Mouse (Mus musculus) bone marrow macrophage, adult 2 months (primary cell): ENCODE results near the gene Rnase11. TPM values are rescaled to one million over a fixed set of nuclear protein-coding genes. Genes with fewer than 3 reads are reported as not detected.
"Not testable (repeated sequence)": the region's sequence is repeated elsewhere in the genome, so short reads cannot be mapped to it uniquely, and the experiment has no call there.

ENCODE experiments used
- H3K27ac ChIP-seq: 2 replicates; pipeline ENCODE4 v1.5.1; 2012; ENCODE audit warnings: low read depth, low read length; ENCODE audit not compliant: insufficient read depth
- H3K4me1 ChIP-seq: 2 replicates; pipeline ENCODE4 v1.6.1; 2012; ENCODE audit warnings: low read length; ENCODE audit not compliant: control insufficient read depth, insufficient read depth
- H3K4me3 ChIP-seq: 2 replicates; pipeline ENCODE4 v1.5.1; 2012; ENCODE audit warnings: mild to moderate bottlenecking, low read length, moderate library complexity; ENCODE audit not compliant: insufficient read depth
- CTCF ChIP-seq: IDR thresholded peaks from 2 replicates; pipeline ENCODE4 v1.5.1; 2012; ENCODE audit warnings: low read depth, mild to moderate bottlenecking, low read length, moderate library complexity
- POLR2A ChIP-seq: IDR thresholded peaks from 2 replicates; pipeline ENCODE4 v1.6.1; 2012; ENCODE audit warnings: mild to moderate bottlenecking, low read depth, low read length, borderline replicate concordance
- polyA plus RNA-seq: library from polyadenylated mRNA; stranded (reverse); fragments of >200 nt; gene quantifications from 2 replicates; pipeline ENCODE4 v1.2.4, GENCODE M21; 2012; ENCODE audit not compliant: missing spikeins, insufficient read depth, insufficient read length

Gene Rnase11
- polyA plus RNA-seq, 1 experiment = not detected

- Histone ChIP-seq H3K4me3 (no peak overlapping the region), H3K4me1 (peaks cover 10% of the 10 kb centered on the region), H3K27ac (no peak overlapping the region)
- TF ChIP-seq POLR2A (no peak), CTCF (no peak)
These were observed 2.1 kb downstream of the Rnase11 start for GRCm38 (mm10) chr14:51047846-51048245.

GRCm38 (mm10) chr14:51041769-51042168 lies 8.2 kb downstream of the Rnase11 start, which contains the start of gene Rnase9:
Gene Rnase9, minus strand, starts transcription at chr14:51041869.
- Histone ChIP-seq H3K4me1 (peaks cover 6% of the 10 kb centered on the region), H3K27ac (no peak within 1 kb of the TSS), H3K4me3 (no peak within 1 kb of the TSS)
- TF ChIP-seq POLR2A = no peak
- TF ChIP-seq CTCF = no peak

GRCm38 (mm10) chr14:51036214-51036613 lies 13.7 kb downstream of the Rnase11 start:
- TF ChIP-seq CTCF (no peak), POLR2A (no peak)
- Histone ChIP-seq H3K4me1 (peaks cover 6% of the 10 kb centered on the region), H3K27ac (no peak overlapping the region), H3K4me3 (no peak overlapping the region)

- Histone ChIP-seq H3K4me1 (peaks cover 6% of the 10 kb centered on the region), H3K4me3 (no peak overlapping the region), H3K27ac (no peak overlapping the region)
- TF ChIP-seq POLR2A = no peak
- TF ChIP-seq CTCF = no peak
These were observed 14.8 kb downstream of the Rnase11 start for GRCm38 (mm10) chr14:51035206-51035605.

GRCm38 (mm10) chr14:51027387-51028155 lies 22.4 kb downstream of the Rnase11 start:
- Histone ChIP-seq H3K27ac (no peak overlapping the region), H3K4me3 (no peak overlapping the region), H3K4me1 (no peaks in the 10 kb centered on the region)
- TF ChIP-seq POLR2A = no peak
- no peak for TF ChIP-seq CTCF

- no peak overlapping the region for H3K4me3 ChIP-seq
- H3K4me1 ChIP-seq = no peaks in the 10 kb centered on the region
- TF ChIP-seq POLR2A = no peak
- TF ChIP-seq CTCF = no peak
- H3K27ac ChIP-seq = no peak overlapping the region
These were observed 23.4 kb downstream of the Rnase11 start for GRCm38 (mm10) chr14:51026391-51027133.

GRCm38 (mm10) chr14:51024820-51025219 lies 25.1 kb downstream of the Rnase11 start:
- no peaks in the 10 kb centered on the region for H3K4me1 ChIP-seq
- H3K4me3 ChIP-seq = no peak overlapping the region
- H3K27ac ChIP-seq = no peak overlapping the region
- TF ChIP-seq CTCF (no peak), POLR2A (no peak)

- TF ChIP-seq CTCF (no peak), POLR2A (no peak)
These were observed 26.5 kb downstream of the Rnase11 start for GRCm38 (mm10) chr14:51023457-51023856.

GRCm38 (mm10) chr14:51017256-51017655 lies 32.7 kb downstream of the Rnase11 start:
- Histone ChIP-seq H3K4me3 (no peak overlapping the region), H3K4me1 (no peaks in the 10 kb centered on the region), H3K27ac (no peak overlapping the region)
- TF ChIP-seq POLR2A = no peak
- TF ChIP-seq CTCF = no peak

More at GRCm38 (mm10) chr14:51023457-51023856, 26.5 kb downstream of the Rnase11 start:
- H3K4me1 ChIP-seq = no peaks in the 10 kb centered on the region
- no peak overlapping the region for H3K27ac ChIP-seq
- no peak overlapping the region for H3K4me3 ChIP-seq

- Histone ChIP-seq H3K27ac (no peak overlapping the region), H3K4me3 (no peak overlapping the region), H3K4me1 (no peaks in the 10 kb centered on the region)
- TF ChIP-seq POLR2A (no peak), CTCF (no peak)
These were observed 34.2 kb downstream of the Rnase11 start for GRCm38 (mm10) chr14:51015780-51016179.

- not testable (repeated sequence) for H3K4me3 ChIP-seq, H3K27ac ChIP-seq, H3K4me1 ChIP-seq
These were observed 35.2 kb downstream of the Rnase11 start for GRCm38 (mm10) chr14:51014724-51015123.
